Mouse (Mus musculus) forebrain, embryonic 10.5 days (tissue): ENCODE results near the gene Slc52a3. TPM values are rescaled to one million over a fixed set of nuclear protein-coding genes. Genes with fewer than 3 reads are reported as not detected.

Source experiments
- DNase-seq: peaks from one replicate; pipeline ENCODE4 v3.0.0-alpha.2; 2017; ENCODE audit warnings: low spot score; ENCODE audit errors: extremely low spot score
- H3K27ac ChIP-seq: fragments of 300-500 bp; sonication (generic); 2 replicates; pipeline ENCODE4 v1.5.1; 2016; ENCODE audit warnings: mild to moderate bottlenecking
- H3K27me3 ChIP-seq: fragments of 300-500 bp; sonication (generic); 2 replicates; pipeline ENCODE4 v1.6.1; 2016; ENCODE audit warnings: mild to moderate bottlenecking; ENCODE audit not compliant: poor library complexity, severe bottlenecking
- H3K36me3 ChIP-seq: fragments of 300-500 bp; sonication (generic); replicated peaks from 2 replicates; pipeline ENCODE4 v1.6.1; 2016; ENCODE audit warnings: mild to moderate bottlenecking, moderate library complexity
- H3K4me1 ChIP-seq: fragments of 300-500 bp; sonication (generic); 2 replicates; pipeline ENCODE4 v1.6.1; 2016
- H3K4me3 ChIP-seq: fragments of 300-500 bp; sonication (generic); 2 replicates; pipeline ENCODE4 v1.5.1; 2016; ENCODE audit warnings: mild to moderate bottlenecking, moderate library complexity
- H3K9me3 ChIP-seq: fragments of 300-500 bp; sonication (generic); 2 replicates; pipeline ENCODE4 v1.6.1; 2016; ENCODE audit warnings: mild to moderate bottlenecking, moderate library complexity
- WGBS: fragments of 180-500 bp; shearing (Covaris S2); methylation state at CpG from one replicate; pipeline ENCODE4 v1.1.7; 2016; 5-methylcytosine and 5-hydroxymethylcytosine counted together
- polyA plus RNA-seq: library from polyadenylated mRNA; unstranded; fragments of >200 nt; fragmentation: Nextera tagmentation; extraction: Ambion mirVana; gene quantifications from 2 replicates; pipeline ENCODE4 v1.2.1, GENCODE M21; 2016

Gene Slc52a3
- polyA plus RNA-seq, 1 experiment from 2014 or later: 0.79 TPM

DNA sequence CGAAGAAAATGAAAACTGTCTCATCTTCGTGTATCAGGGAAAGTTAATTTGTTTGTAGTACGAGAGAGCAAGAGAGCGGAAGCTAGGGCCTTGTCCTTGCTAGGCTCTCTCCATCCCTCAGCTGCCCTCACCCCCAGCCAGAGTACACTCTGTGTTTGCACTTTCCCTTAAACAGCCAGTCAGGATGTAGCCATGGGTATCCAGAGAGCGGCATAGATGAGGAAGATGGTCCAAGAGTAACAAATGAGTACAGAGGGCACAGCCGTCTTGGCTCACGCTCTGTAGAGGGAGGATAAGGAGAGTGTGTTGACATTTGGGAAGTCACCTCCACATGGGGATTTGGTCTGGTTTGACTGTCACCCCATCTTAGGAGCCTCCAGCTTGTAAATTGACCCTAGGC is 14.3 kb downstream of the Slc52a3 start:
- WGBS: 88% methylated on average over 7 of the region's 7 CpGs

DNA sequence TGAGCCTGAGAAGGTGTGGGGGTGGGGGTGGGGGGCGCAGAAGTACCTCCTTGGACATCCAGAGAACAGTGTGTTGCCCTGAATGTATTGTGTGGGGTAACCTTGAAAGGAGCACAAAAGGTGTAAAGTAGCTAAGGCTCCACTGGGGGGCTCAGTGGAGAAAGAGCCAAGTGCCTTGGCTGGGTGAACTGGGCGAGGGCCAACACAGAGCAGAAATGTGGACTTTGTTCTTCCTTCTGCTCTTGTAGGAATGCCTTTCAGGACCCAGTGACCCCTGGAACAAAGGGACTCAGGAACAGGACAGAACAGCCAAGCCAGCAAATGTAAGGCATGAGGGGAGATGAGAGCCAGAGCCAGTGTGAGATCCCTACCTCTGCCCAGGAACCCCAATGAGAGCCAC is 15.4 kb downstream of the Slc52a3 start:
- Histone ChIP-seq H3K36me3 (no peaks in the 10 kb centered on the region), H3K27ac (peak overlapping the region; percentile 49; the same call in 1 of the 2 replicates), H3K27me3 (no peaks in the 10 kb centered on the region), H3K4me3 (no peak overlapping the region), H3K9me3 (no peaks in the 10 kb centered on the region), H3K4me1 (peaks cover 36% of the 10 kb centered on the region)
- 42% methylated on average over 2 of the region's 2 CpGs for WGBS
- no peak for DNase-seq

More for the DNA sequence above, 14.3 kb downstream of the Slc52a3 start:
- DNase-seq: no peak
- Histone ChIP-seq H3K36me3 (no peaks in the 10 kb centered on the region), H3K27me3 (no peaks in the 10 kb centered on the region), H3K27ac (no peak overlapping the region), H3K4me3 (no peak overlapping the region), H3K9me3 (no peaks in the 10 kb centered on the region), H3K4me1 (peaks cover 26% of the 10 kb centered on the region)

DNA sequence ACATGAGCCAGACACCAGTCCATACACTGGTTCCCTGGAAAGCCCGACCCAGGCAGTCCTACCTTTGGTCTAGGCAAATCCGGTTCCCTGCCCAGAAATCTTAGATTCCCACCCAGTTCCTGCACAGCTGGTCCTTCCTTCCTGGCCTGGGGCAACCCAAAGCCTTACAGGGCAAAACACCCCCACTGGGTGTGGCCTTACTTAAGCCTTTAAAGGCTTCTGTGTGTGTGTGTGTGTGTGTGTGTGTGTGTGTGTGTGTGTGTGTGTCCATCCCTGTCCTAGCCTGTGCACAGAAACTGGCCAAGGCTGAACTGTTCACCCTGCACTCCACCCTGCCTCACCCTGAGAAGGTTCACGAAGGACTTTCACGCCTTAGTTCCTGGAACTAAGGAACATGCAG is 15.9 kb downstream of the Slc52a3 start:
- peaks cover 39% of the 10 kb centered on the region for H3K4me1 ChIP-seq
- 75% methylated on average over 4 of the region's 4 CpGs for WGBS
- no peak overlapping the region for H3K4me3 ChIP-seq
- H3K36me3 ChIP-seq: no peaks in the 10 kb centered on the region
- DNase-seq: no peak
- peak overlapping the region; percentile 49; the same call in 1 of the 2 replicates for H3K27ac ChIP-seq
- H3K9me3 ChIP-seq: no peaks in the 10 kb centered on the region
- no peaks in the 10 kb centered on the region for H3K27me3 ChIP-seq

DNA sequence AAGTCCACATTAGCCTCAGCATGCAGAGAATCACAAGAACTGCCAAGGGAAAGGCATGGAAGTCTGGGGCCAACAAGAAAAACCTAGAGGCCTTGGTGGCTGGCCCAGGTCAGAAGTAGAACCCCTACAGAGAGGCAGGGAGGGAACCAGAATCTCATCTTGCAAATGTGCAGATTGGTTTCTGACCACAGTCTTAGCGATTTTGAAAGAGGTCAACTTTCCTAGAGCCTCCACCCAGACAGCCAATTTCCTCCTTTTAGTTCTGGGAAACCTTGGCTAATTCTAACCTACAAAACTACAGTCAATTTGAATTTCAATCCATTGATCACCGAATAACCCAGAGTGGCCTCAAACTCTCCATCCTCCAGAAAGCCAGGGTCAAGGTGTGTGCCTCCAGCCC is 16.4 kb downstream of the Slc52a3 start:
- 73% methylated on average over 2 of the region's 2 CpGs for WGBS
- H3K36me3 ChIP-seq: no peaks in the 10 kb centered on the region
- H3K27me3 ChIP-seq: no peaks in the 10 kb centered on the region
- no peaks in the 10 kb centered on the region for H3K9me3 ChIP-seq
- no peak overlapping the region for H3K4me3 ChIP-seq
- H3K27ac ChIP-seq: no peak overlapping the region
- H3K4me1 ChIP-seq: peaks cover 36% of the 10 kb centered on the region
- DNase-seq: no peak

DNA sequence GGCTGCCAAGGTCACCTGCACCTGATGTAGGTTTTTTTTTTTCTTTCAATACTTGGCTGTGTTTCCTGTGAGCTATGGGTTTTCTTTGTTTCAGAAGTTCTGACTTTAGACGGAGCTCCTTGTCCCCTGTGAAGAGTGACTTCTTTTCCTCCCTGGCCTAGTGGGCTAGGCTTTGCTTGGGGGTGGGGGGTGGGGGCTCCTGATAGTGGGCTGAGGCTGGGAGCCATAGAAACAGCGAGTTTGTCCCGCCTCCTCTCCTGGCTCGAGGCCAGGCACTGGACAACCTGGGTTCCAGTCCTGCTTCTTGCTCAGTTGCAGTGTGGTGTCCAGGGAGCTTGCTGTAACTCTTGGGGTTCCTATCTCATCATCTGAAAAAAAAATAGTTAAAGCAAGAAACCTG is 19.7 kb downstream of the Slc52a3 start:
- H3K36me3 ChIP-seq: no peaks in the 10 kb centered on the region
- H3K27me3 ChIP-seq: no peaks in the 10 kb centered on the region
- no peaks in the 10 kb centered on the region for H3K9me3 ChIP-seq
- peaks cover 41% of the 10 kb centered on the region for H3K4me1 ChIP-seq
- no peak overlapping the region for H3K4me3 ChIP-seq
- H3K27ac ChIP-seq: no peak overlapping the region
- 45% methylated on average over 4 of the region's 4 CpGs for WGBS
- no peak for DNase-seq

DNA sequence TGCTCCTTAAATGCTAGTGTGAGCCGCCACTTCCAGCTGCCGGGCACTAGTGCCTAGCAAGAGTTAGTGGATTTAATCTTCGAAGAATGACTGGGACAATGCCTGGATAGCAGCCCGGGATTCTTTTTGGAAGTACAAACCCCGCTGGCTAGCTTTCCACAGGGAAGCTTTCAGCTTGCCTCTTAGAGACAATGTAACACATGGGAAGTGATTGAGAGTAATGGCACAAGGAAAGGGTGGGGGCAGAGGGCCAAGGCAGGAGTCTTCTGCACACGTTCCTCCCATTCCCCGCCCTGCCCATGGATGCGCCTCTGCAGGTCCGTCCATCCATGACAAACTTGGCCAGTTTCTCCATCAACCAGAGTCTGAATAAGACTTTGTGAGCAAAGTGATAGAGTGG is 20.4 kb downstream of the Slc52a3 start:
- no peaks in the 10 kb centered on the region for H3K27me3 ChIP-seq
- DNase-seq: no peak
- WGBS: 69% methylated on average over 9 of the region's 9 CpGs
- H3K4me1 ChIP-seq: peaks cover 36% of the 10 kb centered on the region
- no peak overlapping the region for H3K27ac ChIP-seq
- no peak overlapping the region for H3K4me3 ChIP-seq
- H3K36me3 ChIP-seq: no peaks in the 10 kb centered on the region
- H3K9me3 ChIP-seq: no peaks in the 10 kb centered on the region

DNA sequence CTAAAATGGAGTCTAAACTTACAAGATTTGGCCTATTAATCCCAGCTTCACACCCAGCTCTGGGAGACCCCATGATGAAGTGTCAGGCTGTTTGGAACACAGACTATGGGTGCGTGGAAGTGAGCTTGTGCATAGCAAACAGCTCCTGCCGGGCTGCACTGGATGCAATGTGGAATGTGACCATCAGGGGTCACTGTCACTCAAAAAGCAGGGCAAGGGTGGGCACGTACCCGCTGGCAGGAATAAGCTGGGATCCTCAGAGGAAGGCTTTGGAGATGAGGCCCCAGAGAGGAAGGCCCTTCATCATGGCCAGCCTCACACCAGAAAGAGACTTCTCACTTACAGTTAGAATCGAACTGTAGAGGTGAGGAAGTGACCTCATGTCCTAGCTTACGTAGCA is 23.9 kb downstream of the Slc52a3 start:
- Histone ChIP-seq H3K36me3 (no peaks in the 10 kb centered on the region), H3K27ac (no peak overlapping the region), H3K4me3 (no peak overlapping the region), H3K9me3 (no peaks in the 10 kb centered on the region), H3K4me1 (peaks cover 33% of the 10 kb centered on the region), H3K27me3 (no peaks in the 10 kb centered on the region)
- DNase-seq: peak; percentile 70
- WGBS: 21% methylated on average over 6 of the region's 6 CpGs

DNA sequence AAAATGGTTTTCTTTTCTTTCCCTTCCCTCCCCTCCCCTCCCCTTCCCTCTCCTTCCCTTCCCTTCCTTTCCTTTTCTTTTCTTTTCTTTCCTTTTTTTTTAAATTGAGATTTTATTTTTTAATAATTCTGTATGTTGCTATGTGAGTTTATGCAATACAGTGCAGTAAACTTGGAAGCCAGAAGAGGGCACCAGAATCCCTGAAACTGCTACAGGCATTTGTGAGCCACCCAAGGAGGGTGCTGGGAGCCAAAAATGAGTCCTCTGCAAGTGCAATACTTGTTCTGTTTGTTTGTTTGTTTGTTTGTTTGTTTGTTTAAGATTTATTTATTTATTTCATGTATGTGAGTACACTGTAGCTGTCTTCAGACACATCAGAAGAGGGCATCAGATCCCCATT is 25.7 kb downstream of the Slc52a3 start:
- DNase-seq: no peak
- H3K4me1 ChIP-seq: peaks cover 17% of the 10 kb centered on the region; the same call in 1 of the 2 replicates
- no peaks in the 10 kb centered on the region; the same call in 1 of the 2 replicates for H3K27me3 ChIP-seq
- H3K36me3 ChIP-seq: no peaks in the 10 kb centered on the region
- H3K27ac ChIP-seq: no peak overlapping the region
- no peaks in the 10 kb centered on the region for H3K9me3 ChIP-seq
- no peak overlapping the region for H3K4me3 ChIP-seq

DNA sequence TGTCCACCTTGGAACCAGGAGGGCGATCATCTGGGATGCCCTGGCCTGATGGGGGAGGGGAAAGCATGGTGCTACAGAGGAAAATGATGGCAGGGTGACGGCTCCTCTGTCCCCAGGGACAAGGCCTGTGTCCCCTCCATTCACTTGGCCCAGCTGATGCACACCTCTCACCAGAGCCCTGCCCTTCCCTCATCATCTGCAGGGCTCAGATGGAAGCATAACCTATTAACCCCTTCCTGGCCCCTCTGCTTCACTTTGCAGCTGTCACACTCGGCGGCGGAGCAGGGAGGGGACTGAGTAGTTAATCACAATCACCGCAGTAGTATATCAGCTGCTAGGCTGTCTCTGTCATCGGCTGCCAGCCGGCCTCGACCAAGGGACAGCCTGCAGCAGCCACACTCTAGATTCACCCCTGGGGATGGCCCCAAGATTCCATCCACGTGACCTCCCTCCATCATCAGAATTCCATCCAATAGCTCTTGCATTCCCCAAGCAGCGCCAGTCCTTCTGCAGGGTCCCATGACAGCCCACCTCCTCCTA is 28.6 kb downstream of the Slc52a3 start:
- H3K4me3 ChIP-seq: no peak overlapping the region
- WGBS: 81% methylated on average over 11 of the region's 11 CpGs
- no peaks in the 10 kb centered on the region for H3K36me3 ChIP-seq
- peaks cover 29% of the 10 kb centered on the region for H3K4me1 ChIP-seq
- H3K9me3 ChIP-seq: no peaks in the 10 kb centered on the region
- peaks cover 24% of the 10 kb centered on the region for H3K27me3 ChIP-seq
- no peak for DNase-seq
- H3K27ac ChIP-seq: no peak overlapping the region

DNA sequence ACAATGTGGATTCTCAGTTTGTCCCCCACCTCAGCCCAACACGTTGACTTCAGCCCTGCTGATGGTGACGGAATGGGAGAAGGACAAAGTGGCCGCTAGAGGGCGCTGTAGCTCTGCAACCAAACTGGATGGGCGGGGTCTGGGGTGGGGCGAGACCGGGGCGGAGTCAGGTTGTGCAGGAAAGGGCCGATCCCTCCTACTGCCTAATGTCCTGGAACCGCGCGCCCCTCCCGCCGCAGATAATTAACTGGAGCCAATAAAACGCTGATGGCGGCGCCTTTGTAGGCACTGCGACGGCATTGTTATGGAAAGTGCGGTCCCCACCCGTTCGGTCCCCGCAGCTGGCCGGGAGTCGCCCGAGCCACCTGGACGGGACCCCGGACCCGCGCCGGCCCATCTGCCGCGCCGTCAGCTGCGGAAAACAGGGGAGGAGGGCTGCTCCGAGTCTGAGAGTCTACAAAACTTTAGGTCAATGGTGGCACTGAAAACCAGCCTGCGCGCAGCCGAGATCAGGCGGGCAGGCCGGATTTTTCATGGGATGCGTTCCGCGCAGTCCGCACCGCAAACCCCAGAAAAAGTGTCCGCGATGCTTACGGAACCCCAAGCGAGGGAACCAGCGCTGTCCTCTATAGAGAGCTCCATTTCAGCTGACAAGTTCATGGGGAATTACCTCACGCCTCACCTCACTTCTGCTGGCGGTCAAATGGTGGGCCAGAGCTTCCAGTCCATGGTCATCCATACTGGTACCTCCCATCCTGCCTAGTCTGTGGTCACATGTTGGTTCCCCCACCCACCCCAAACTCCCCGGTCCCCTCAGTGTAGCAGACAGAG is 33.2 kb downstream of the Slc52a3 start:
- peaks cover 67% of the 10 kb centered on the region for H3K27me3 ChIP-seq
- H3K27ac ChIP-seq: peak overlapping the region; percentile 83
- peak; percentile 98 for DNase-seq
- no peaks in the 10 kb centered on the region for H3K36me3 ChIP-seq
- under 1% methylated on average over 54 of the region's 54 CpGs for WGBS
- no peaks in the 10 kb centered on the region for H3K9me3 ChIP-seq
- H3K4me1 ChIP-seq: peaks cover 21% of the 10 kb centered on the region
- H3K4me3 ChIP-seq: peak overlapping the region; percentile 65

DNA sequence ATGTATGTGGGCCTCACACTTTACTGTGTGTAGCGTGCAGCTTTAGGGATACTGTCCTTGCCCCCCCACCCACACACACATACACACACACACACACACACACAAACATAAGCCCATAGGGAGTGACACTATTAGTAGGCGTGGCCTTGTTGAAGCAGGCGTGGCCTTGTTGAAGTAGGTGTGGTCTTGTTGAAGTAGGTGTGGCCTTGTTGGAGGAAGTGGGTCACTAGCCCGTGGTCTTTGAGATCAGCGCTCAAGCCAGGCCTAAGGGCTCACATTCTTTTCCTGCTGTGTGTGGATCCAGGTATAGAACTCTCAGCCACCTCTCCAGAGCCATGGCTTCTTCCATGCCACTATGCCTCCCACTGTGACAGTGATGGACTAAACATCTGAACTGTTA is 34.7 kb downstream of the Slc52a3 start:
- Histone ChIP-seq H3K9me3 (peaks cover 7% of the 10 kb centered on the region), H3K27ac (no peak overlapping the region), H3K4me3 (no peak overlapping the region), H3K36me3 (no peaks in the 10 kb centered on the region), H3K27me3 (peaks cover 72% of the 10 kb centered on the region), H3K4me1 (peaks cover 14% of the 10 kb centered on the region)
- WGBS: 88% methylated on average over 5 of the region's 5 CpGs
- no peak for DNase-seq

DNA sequence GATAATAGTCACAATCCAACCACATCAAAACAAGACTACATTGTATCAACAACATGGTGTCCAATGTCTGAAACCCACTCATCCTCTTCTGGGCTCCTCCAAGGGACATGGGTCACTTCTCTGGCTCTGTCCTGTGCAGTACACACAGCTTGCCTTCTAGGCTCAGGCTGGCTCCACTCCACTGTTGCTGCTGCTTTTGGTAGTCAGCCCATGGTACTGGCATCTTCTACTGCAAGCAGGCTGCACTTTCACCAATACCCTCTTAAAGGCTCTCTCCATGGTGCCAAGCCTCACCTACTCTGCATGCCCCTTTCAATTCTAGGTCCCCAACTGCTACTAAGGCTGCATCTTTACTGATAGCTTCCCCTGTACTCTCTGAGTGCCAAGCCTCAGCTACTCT is 43.8 kb downstream of the Slc52a3 start:
- H3K27ac ChIP-seq: no peak overlapping the region
- H3K9me3 ChIP-seq: peaks cover 7% of the 10 kb centered on the region
- no peaks in the 10 kb centered on the region for H3K36me3 ChIP-seq
- H3K4me3 ChIP-seq: no peak overlapping the region
- H3K4me1 ChIP-seq: no peaks in the 10 kb centered on the region
- peaks cover 34% of the 10 kb centered on the region for H3K27me3 ChIP-seq
- DNase-seq: no peak

DNA sequence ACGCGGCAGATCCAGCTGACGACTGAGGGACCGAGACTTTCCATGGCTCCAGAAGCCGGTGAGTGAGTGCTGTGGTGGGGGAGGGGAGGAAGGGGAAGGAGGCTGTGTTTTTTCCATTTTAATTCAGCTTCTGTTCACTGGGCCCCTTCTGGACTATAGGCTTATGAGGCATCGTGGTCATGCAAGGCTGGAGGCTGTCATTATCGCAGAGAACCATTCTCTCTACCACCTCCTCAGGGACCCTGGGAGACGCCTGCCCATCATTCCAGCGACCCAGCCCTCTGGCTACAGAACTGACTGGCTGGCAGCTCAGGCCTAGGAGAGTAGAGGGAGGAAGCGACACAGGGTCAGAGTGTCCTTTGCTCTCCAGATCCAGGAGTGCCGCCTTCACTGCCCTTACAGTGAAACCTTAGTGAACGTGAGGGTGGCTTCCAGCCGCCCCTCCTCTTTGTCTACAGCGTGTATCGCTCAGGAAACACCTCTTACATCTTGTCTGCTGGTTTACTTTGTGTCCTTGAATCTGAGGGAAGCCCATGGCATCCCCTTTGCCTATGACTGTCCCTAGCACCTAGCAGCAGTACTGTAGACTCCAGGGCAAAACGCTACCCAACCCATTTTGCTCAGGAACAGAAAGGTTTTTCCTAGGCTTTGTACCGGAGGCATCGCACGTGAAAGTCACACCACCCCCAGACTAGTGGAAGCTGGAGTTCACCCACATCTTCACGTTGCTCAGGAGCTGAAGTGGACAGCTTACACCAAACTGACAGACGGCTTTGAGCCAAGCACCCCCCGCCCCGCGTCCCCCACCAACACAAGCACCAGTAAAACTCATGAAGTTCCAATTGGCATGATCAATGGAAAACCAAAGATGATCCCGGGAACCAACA is 51.0 kb downstream of the Slc52a3 start:
- peak overlapping the region; percentile 91 for H3K27ac ChIP-seq
- H3K36me3 ChIP-seq: no peaks in the 10 kb centered on the region
- H3K4me3 ChIP-seq: peak overlapping the region; percentile 63
- H3K27me3 ChIP-seq: peaks cover 90% of the 10 kb centered on the region
- H3K9me3 ChIP-seq: no peaks in the 10 kb centered on the region
- peaks cover 58% of the 10 kb centered on the region for H3K4me1 ChIP-seq
- WGBS: 2% methylated on average over 25 of the region's 25 CpGs
- peak; percentile 44 for DNase-seq
